Mouse (Mus musculus) megakaryocyte progenitor cell, adult 5-6 weeks (primary cell): ENCODE measurements around the gene Cpm. TPM values are rescaled to one million over a fixed set of nuclear protein-coding genes. Genes with fewer than 3 reads are reported as not detected.
"Not testable (repeated sequence)": the region's sequence is repeated elsewhere in the genome, so short reads cannot be mapped to it uniquely, and the experiment has no call there.

Experiments used
- ATAC-seq: replicated peaks from 2 replicates; pipeline ENCODE4 v1.8.0; 2016; ENCODE audit warnings: mild to moderate bottlenecking, moderate TSS enrichment, inconsistent platforms; ENCODE audit not compliant: poor library complexity
- total RNA-seq, 2 experiments: library from RNA; stranded (forward) in 1 of 2; stranded (reverse) in 1 of 2; fragments of 157-497, 149-512 nt in 1 of 2; fragments of 200-1000 nt in 1 of 2; gene quantifications; 2 replicates each; pipeline versions ENCODE4 v1.2.3 to v1.2.4; 2015 to 2017

The Cpm gene
- total RNA-seq, 2 experiments from 2014 or later = 0.17 TPM; not detected in 1

- peak; percentile 79 for ATAC-seq
Measured at GRCm38 (mm10) chr10:117710604-117711141, 81.4 kb downstream of the Cpm start, which contains the start of gene Mdm2. Mdm2 (minus strand) TSS chr10:117710758.

- ATAC-seq = no peak
Measured at GRCm38 (mm10) chr10:117711408-117711807, 82.1 kb downstream of the Cpm start.

GRCm38 (mm10) chr10:117712191-117712754, 83.0 kb downstream of the Cpm start:
- ATAC-seq = no peak

- ATAC-seq = no peak
Measured at GRCm38 (mm10) chr10:117712871-117713270, 83.6 kb downstream of the Cpm start.

GRCm38 (mm10) chr10:117713466-117713865, 84.2 kb downstream of the Cpm start:
- ATAC-seq = no peak

GRCm38 (mm10) chr10:117714048-117714545, 84.8 kb downstream of the Cpm start:
- ATAC-seq = no peak

GRCm38 (mm10) chr10:117714928-117715500, 85.7 kb downstream of the Cpm start:
- no peak for ATAC-seq

GRCm38 (mm10) chr10:117715654-117716053, 86.4 kb downstream of the Cpm start:
- ATAC-seq = not testable (repeated sequence)

GRCm38 (mm10) chr10:117716686-117717085, 87.4 kb downstream of the Cpm start:
- ATAC-seq = no peak

- 0 out of 2 replicates have a peak, but pooled peaks have one; percentile 34 for ATAC-seq
Measured at GRCm38 (mm10) chr10:117717583-117717982, 88.3 kb downstream of the Cpm start.

- ATAC-seq = 0 out of 2 replicates have a peak, but pooled peaks have one; percentile 27
Measured at GRCm38 (mm10) chr10:117718161-117719119, 89.1 kb downstream of the Cpm start.

- ATAC-seq = 0 out of 2 replicates have a peak, but pooled peaks have one; percentile 31
Measured at GRCm38 (mm10) chr10:117724136-117724718, 94.9 kb downstream of the Cpm start.

GRCm38 (mm10) chr10:117724804-117725361, 95.6 kb downstream of the Cpm start:
- ATAC-seq = no peak

- ATAC-seq = no peak
Measured at GRCm38 (mm10) chr10:117725671-117726070, 96.4 kb downstream of the Cpm start.

- no peak for ATAC-seq
Measured at GRCm38 (mm10) chr10:117726350-117726749, 97.0 kb downstream of the Cpm start.

- no peak for ATAC-seq
Measured at GRCm38 (mm10) chr10:117726888-117727385, 97.6 kb downstream of the Cpm start.

- ATAC-seq = no peak
Measured at GRCm38 (mm10) chr10:117727518-117728110, 98.3 kb downstream of the Cpm start.

- ATAC-seq = no peak
Measured at GRCm38 (mm10) chr10:117728574-117728973, 99.3 kb downstream of the Cpm start.

GRCm38 (mm10) chr10:117729139-117729814, 100.0 kb downstream of the Cpm start:
- ATAC-seq = no peak
